28 mouse cellular contexts compared by ENCODE assay signal in the genomic region with DNA sequence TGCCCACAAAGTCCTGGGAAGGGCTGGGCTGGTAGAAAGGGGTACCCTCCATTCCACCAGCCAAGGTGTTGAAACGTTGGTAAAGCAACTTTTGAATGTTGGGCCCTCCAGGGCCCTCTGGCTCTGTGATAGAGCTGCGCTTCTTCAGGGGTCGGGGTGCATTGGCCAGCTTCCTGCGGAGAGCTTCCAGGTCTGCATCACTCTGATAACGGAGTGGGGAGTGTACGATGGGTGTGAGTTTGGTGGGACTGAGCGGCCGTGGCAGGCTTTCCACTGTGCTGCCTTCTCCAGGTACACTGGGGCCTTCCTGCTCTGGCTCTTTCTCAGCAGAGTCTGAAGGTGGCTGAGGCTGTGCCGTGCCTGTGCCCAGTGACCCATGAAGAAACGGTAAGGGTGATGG. TPM values are rescaled to one million over a fixed set of nuclear protein-coding genes. Genes with fewer than 3 reads are reported as not detected.
A peak's percentile ranks its signal among the peaks of the same experiment; 100 is the strongest.
DNase-seq lines count a peak whose midpoint lies in the region; ATAC-seq lines count a peak whose summit lies in the region.
"Had no signal": no experiment of that assay in that cellular context is flagged by ENCODE, and none has a peak within 500 bp of the region (broad histone marks: within the 10 kb centered on the region; RNA-seq: fewer than 3 reads in every experiment).

No protein-coding gene starts in this region.

- H3K27me3 ChIP-seq in liver, embryonic 15.5 days: no peaks in the 10 kb centered on the region
- H3K27me3 ChIP-seq: CH12.LX; hindbrain, embryonic 12.5 days; limb, embryonic 15.5 days; neural tube, embryonic 12.5 days; Patski had no signal

- H3K4me2 ChIP-seq in liver, embryonic 15.5 days: peak overlapping the region; percentile 60
- H3K4me2 ChIP-seq: hindbrain, embryonic 12.5 days; limb, embryonic 15.5 days; neural tube, embryonic 12.5 days had no signal

- WGBS in liver, embryonic 15.5 days (ENCODE audit: insufficient replicate concordance): 39% methylated on average over 10 of the region's 10 CpGs

- H3K9me3 ChIP-seq in liver, embryonic 15.5 days (replicated peaks): no peaks in the 10 kb centered on the region
- H3K9me3 ChIP-seq: forebrain, embryonic 10.5 days; G1E; hindbrain, embryonic 12.5 days; limb, embryonic 15.5 days; neural tube, embryonic 12.5 days had no signal

- peak overlapping the region; percentile 37 for H3K4me3 ChIP-seq in liver, embryonic 15.5 days (replicated peaks)
- H3K4me3 ChIP-seq: forebrain, embryonic 10.5 days; heart, adult 2 months; hindbrain, embryonic 12.5 days; left cerebral cortex, adult 2 months; limb, embryonic 15.5 days; neural tube, embryonic 12.5 days had no signal

- peak; percentile 19 for DNase-seq in spleen, adult 12 weeks (ENCODE audit: low spot score)
- no peak for DNase-seq in spleen, adult 18-20 months
- no peak for DNase-seq in ovary, postnatal 14 days (ENCODE audit: low spot score)
- DNase-seq in adrenal gland, adult 2 months: no peak
- DNase-seq in kidney, adult 18-20 months: no peak
- DNase-seq: B cell, adult 2 months; cerebellum, adult 9-10 months; forebrain, postnatal 0 days; gastrocnemius, postnatal 25 days; heart, adult 2 months; layer of hippocampus, adult 9-11 months; left cerebral cortex, postnatal 4 days; midbrain, embryonic 14.5 days; retina, postnatal 1 day; thymus, postnatal 36 days had no signal

- H3K9ac ChIP-seq in liver, embryonic 15.5 days: peak overlapping the region; percentile 47
- H3K9ac ChIP-seq: forebrain, postnatal 0 days; hindbrain, embryonic 12.5 days; limb, embryonic 15.5 days; neural tube, embryonic 12.5 days had no signal

- ATAC-seq in erythroid progenitor cell, adult 5-6 weeks (replicated peaks; ENCODE audit: low FRiP score, poor library complexity, severe bottlenecking): peak; percentile 85
- ATAC-seq in liver, embryonic 15.5 days (ENCODE audit: insufficient read depth): peak; percentile 91
- ATAC-seq: forebrain, postnatal 0 days; intestine, postnatal 0 days; lung, postnatal 0 days; Patski had no signal

- peaks cover 78% of the 10 kb centered on the region for H3K36me3 ChIP-seq in liver, embryonic 15.5 days (replicated peaks)

- peak overlapping the region; percentile 77 for H3K27ac ChIP-seq in liver, embryonic 15.5 days (replicated peaks)
- H3K27ac ChIP-seq: forebrain, embryonic 10.5 days; heart, adult 2 months; hindbrain, embryonic 12.5 days; kidney, postnatal 0 days; left cerebral cortex, adult 2 months; limb, embryonic 15.5 days; neural tube, embryonic 12.5 days had no signal

- H3K4me1 ChIP-seq in liver, embryonic 15.5 days (replicated peaks): peaks cover 57% of the 10 kb centered on the region
- H3K4me1 ChIP-seq: forebrain, embryonic 10.5 days; hindbrain, embryonic 12.5 days; limb, embryonic 15.5 days; neural tube, embryonic 12.5 days had no signal

RNA-seq across cellular contexts. Expression of a gene that starts 19.5 kb away (rescaled TPM):
- 4.2 and 9.4 TPM in 2 replicates for total RNA-seq in erythroid progenitor cell, adult 5-6 weeks (2015; ENCODE audit: low replicate concordance)
- 5.6 and 8.4 TPM in 2 replicates for total RNA-seq in erythroid progenitor cell, adult 5-6 weeks (2017; ENCODE audit: low replicate concordance)
- polyA plus RNA-seq in liver, embryonic 15.5 days (2015; fragmentation: Nextera tagmentation; extraction: Ambion mirVana): 64.4 and 78.6 TPM in 2 replicates
- total RNA-seq in adrenal gland, adult 2 months (2021): 100 to 1,000 TPM in 1 of 2 experiments, 10 to 100 TPM in 1; 63.4 to 125 TPM
- polyA plus RNA-seq in adrenal gland, adult 2 months (2012; rRNA removed): 124 and 125 TPM in 2 replicates

RNA-seq across cellular contexts. Expression of a gene that starts 19.8 kb away (rescaled TPM):
- total RNA-seq in erythroid progenitor cell, adult 5-6 weeks (2015; ENCODE audit: low replicate concordance): 8.0 and 12.3 TPM in 2 replicates
- 5.3 and 28.4 TPM in 2 replicates for total RNA-seq in erythroid progenitor cell, adult 5-6 weeks (2017; ENCODE audit: low replicate concordance)
- polyA plus RNA-seq in liver, embryonic 15.5 days (2015; fragmentation: Nextera tagmentation; extraction: Ambion mirVana): 5.1 and 5.7 TPM in 2 replicates
- total RNA-seq in adrenal gland, adult 2 months (2021): 10 to 100 TPM in 1 of 2 experiments, 1 to 10 TPM in 1; 8.8 to 17.8 TPM
- polyA plus RNA-seq in adrenal gland, adult 2 months (2012; rRNA removed): 19.7 and 22.5 TPM in 2 replicates

Comparison
In these comparisons a context has a peak if more than half of its experiments do, and no peak if none do; other contexts are left out.
1. RNA of a gene that starts 19.5 kb away (total RNA-seq): 63.4 to 125 TPM in adrenal gland, adult 2 months; 4.2 to 9.4 TPM in erythroid progenitor cell, adult 5-6 weeks; every median in the first group is over 4 times any median in the second.